Comparison of ENCODE assay signal across 8 mouse cellular contexts in the genomic region with DNA sequence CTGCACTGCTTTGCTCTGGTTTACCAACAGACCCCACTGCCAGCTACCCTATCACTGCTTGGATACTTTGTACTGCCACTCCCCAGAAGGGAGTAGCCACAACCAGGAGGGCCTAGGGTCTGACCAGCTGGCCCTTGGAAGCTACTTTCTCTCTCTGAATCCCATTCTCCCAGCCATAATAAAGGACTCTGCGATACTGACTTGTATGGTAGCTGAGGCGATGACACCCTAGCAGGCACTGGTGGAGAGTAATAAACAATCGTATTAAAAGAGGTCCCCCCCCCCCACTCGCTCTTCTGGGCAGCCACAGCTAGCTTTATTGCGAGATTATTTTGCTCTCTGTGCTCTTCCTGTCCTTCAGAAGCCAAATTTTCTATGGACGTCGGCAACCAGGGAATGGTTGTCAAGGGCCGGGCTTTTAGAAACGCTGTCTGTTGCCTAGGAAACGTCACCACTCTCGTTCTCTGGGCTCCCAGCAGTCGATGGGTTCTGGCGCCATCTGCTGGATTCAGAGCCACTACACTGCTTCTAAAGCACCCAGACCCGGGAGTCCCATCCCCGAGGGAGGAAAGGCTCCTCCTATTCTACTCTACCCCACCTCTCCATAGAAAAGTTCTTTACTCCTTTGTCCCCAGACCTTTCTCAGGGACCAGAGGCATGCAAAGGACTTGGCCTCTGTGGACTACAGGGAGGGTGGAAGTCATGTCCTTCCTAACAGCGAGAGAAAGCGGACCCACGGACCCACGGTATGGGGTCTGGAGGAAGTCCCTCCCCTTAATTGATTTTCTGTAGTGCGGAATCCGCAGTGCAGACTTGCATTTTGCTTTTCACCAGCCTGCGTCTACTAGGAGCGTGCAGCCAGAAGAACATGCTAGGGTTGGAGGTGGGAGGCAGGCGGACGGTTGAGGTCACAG. TPM values are rescaled to one million over a fixed set of nuclear protein-coding genes. Genes with fewer than 3 reads are reported as not detected.
A peak's percentile ranks its signal among the peaks of the same experiment; 100 is the strongest.
DNase-seq lines count a peak whose midpoint lies in the region; ATAC-seq and TF ChIP-seq lines count a peak whose summit lies in the region.

No protein-coding gene starts in this region.

- H3K27ac ChIP-seq in cerebellum, adult 2 months (ENCODE audit: insufficient read depth, low read length), result no peak overlapping the region
- no peak overlapping the region for H3K27ac ChIP-seq in hindbrain, embryonic 11.5 days (ENCODE audit: low read depth, low read length)
- no peak overlapping the region for H3K27ac ChIP-seq in lung, embryonic 16.5 days (ENCODE audit: low read length)

- 9% methylated on average over 25 of the region's 25 CpGs for WGBS in cerebellum, adult 2 months
- WGBS in hindbrain, embryonic 11.5 days, result 14% methylated on average over 25 of the region's 25 CpGs
- WGBS in lung, embryonic 16.5 days, result 13% methylated on average over 25 of the region's 25 CpGs

- H3K4me1 ChIP-seq in G1E (ENCODE audit: insufficient read depth, low read depth, low read length), result peaks cover 21% of the 10 kb centered on the region
- H3K4me1 ChIP-seq in cerebellum, adult 2 months (ENCODE audit: control insufficient read depth, insufficient read depth, low read length), result peaks cover 4% of the 10 kb centered on the region; the same call in 1 of the 2 replicates
- H3K4me1 ChIP-seq in hindbrain, embryonic 11.5 days (replicated peaks; ENCODE audit: control insufficient read depth, insufficient read depth, low read length), result peaks cover 3% of the 10 kb centered on the region; the same call in 1 of the 2 replicates
- H3K4me1 ChIP-seq in lung, embryonic 16.5 days (replicated peaks; ENCODE audit: control insufficient read depth, insufficient read depth, low read length), result peaks cover 6% of the 10 kb centered on the region

- ATAC-seq in G1E (ENCODE audit: extremely low read depth, insufficient number of reproducible peaks, low FRiP score, poor library complexity, severe bottlenecking), result peak; percentile 68
- ATAC-seq in hindbrain, embryonic 11.5 days (ENCODE audit: low FRiP score), result peak; percentile 86
- ATAC-seq in lung, embryonic 16.5 days (ENCODE audit: low read depth), result peak; percentile 90

- no peak for TF ChIP-seq POLR2A in cerebellum, adult 2 months (IDR thresholded peaks at IDR 0.05; ENCODE audit: borderline replicate concordance, insufficient read depth, low read length)

- no peaks in the 10 kb centered on the region for H3K9me3 ChIP-seq in G1E (replicated peaks)
- H3K9me3 ChIP-seq in hindbrain, embryonic 11.5 days (ENCODE audit: control insufficient read depth, low read length), result no peaks in the 10 kb centered on the region
- H3K9me3 ChIP-seq in lung, embryonic 16.5 days (ENCODE audit: control insufficient read depth, low read length), result no peaks in the 10 kb centered on the region

- H3K4me3 ChIP-seq in G1E (ENCODE audit: low read depth, low read length), result no peak overlapping the region
- peak overlapping the region; percentile 11 for H3K4me3 ChIP-seq in cerebellum, adult 2 months (replicated peaks; ENCODE audit: insufficient read depth, low read depth, low read length)
- peak overlapping the region; percentile 17; the same call in 1 of the 2 replicates for H3K4me3 ChIP-seq in hindbrain, embryonic 11.5 days (ENCODE audit: low read depth, low read length)
- peak overlapping the region; percentile 40 for H3K4me3 ChIP-seq in lung, embryonic 16.5 days (ENCODE audit: low read length)

- H3K4me2 ChIP-seq in hindbrain, embryonic 11.5 days (replicated peaks; ENCODE audit: low read depth, low read length), result peak overlapping the region; percentile 49
- peak overlapping the region; percentile 58 for H3K4me2 ChIP-seq in lung, embryonic 16.5 days (ENCODE audit: low read depth, low read length)

- peaks cover 29% of the 10 kb centered on the region for H3K36me3 ChIP-seq in G1E (replicated peaks)
- H3K36me3 ChIP-seq in hindbrain, embryonic 11.5 days (ENCODE audit: control insufficient read depth, insufficient read depth, low read length), result no peaks in the 10 kb centered on the region
- no peaks in the 10 kb centered on the region for H3K36me3 ChIP-seq in lung, embryonic 16.5 days (ENCODE audit: control insufficient read depth, insufficient read depth, low read length)

- H3K9ac ChIP-seq in hindbrain, embryonic 11.5 days (ENCODE audit: low read depth, low read length), result no peak overlapping the region
- peak overlapping the region; percentile 33; the same call in 1 of the 2 replicates for H3K9ac ChIP-seq in lung, embryonic 16.5 days (ENCODE audit: low read length)

- peaks cover 38% of the 10 kb centered on the region for H3K27me3 ChIP-seq in G1E (ENCODE audit: insufficient read depth, low read length)
- H3K27me3 ChIP-seq in cerebellum, adult 2 months (ENCODE audit: control insufficient read depth, insufficient read depth, low read length), result no peaks in the 10 kb centered on the region
- H3K27me3 ChIP-seq in hindbrain, embryonic 11.5 days (ENCODE audit: control insufficient read depth, insufficient read depth, low read length), result no peaks in the 10 kb centered on the region; the same call in 1 of the 2 replicates
- no peaks in the 10 kb centered on the region for H3K27me3 ChIP-seq in lung, embryonic 16.5 days (ENCODE audit: control insufficient read depth, insufficient read depth, low read depth, low read length)

- DNase-seq in G1E (ENCODE audit: low spot score), result peak; percentile 85
- peak; percentile 85 to 88 for DNase-seq in cerebellum, adult 2 months
- DNase-seq in frontal cortex, adult 2 months (ENCODE audit: extremely low spot score in 1 of 2, low spot score in 1 of 2), result peak; percentile 87 to 98
- DNase-seq in hindbrain, embryonic 11.5 days (ENCODE audit: low spot score), result peak; percentile 97
- DNase-seq in layer of hippocampus, adult 9-11 months, result peak; percentile 93
- peak; percentile 58 for DNase-seq in ovary, postnatal 10 days (ENCODE audit: low spot score)
- DNase-seq in thymus, postnatal 0 days (ENCODE audit: low spot score), result peak; percentile 86

- peak; percentile 41; the same call in 1 of the 2 replicates for TF ChIP-seq CTCF in G1E (IDR thresholded peaks at IDR 0.05; ENCODE audit: low read depth, low read length)
- peak; percentile 89 for TF ChIP-seq CTCF in cerebellum, adult 2 months (IDR thresholded peaks at IDR 0.05; ENCODE audit: borderline replicate concordance, insufficient read depth, low read depth, low read length)

RNA-seq across cellular contexts. Expression of gene Impdh1, which starts 17.6 kb away (rescaled TPM):
- total RNA-seq in G1E (2014; fragmentation: Nextera tagmentation) (2.6 and 2.9 TPM in 2 replicates), G1E (2017) (7.2 and 9.2 TPM in 2 replicates)
- polyA plus RNA-seq in G1E (2012), result 40.6 and 55.1 TPM in 2 replicates
- 52.9 and 54.3 TPM in 2 replicates for polyA plus RNA-seq in cerebellum, adult 2 months (2012; rRNA removed)
- 58.2 and 64.1 TPM in 2 replicates for polyA plus RNA-seq in frontal cortex, adult 2 months (2012; rRNA removed)
- polyA plus RNA-seq in hindbrain, embryonic 11.5 days (2014; fragmentation: Nextera tagmentation; extraction: Ambion mirVana), result 34.5 and 39.4 TPM in 2 replicates
- polyA plus RNA-seq in lung, embryonic 16.5 days (2015; fragmentation: Nextera tagmentation; extraction: Ambion mirVana), result 42.7 and 45.7 TPM in 2 replicates
- polyA plus RNA-seq in thymus, postnatal 0 days (2015; fragmentation: Nextera tagmentation; extraction: Ambion mirVana), result 138 and 141 TPM in 2 replicates

RNA-seq across cellular contexts. Expression of gene Prrt4, which starts 19.2 kb away (rescaled TPM):
- total RNA-seq in G1E (2014; fragmentation: Nextera tagmentation) (not detected in 2 replicates), G1E (2017) (0.05 and 0.06 TPM in 2 replicates)
- not detected in 2 replicates for polyA plus RNA-seq in G1E (2012)
- 5.4 and 5.5 TPM in 2 replicates for polyA plus RNA-seq in cerebellum, adult 2 months (2012; rRNA removed)
- polyA plus RNA-seq in frontal cortex, adult 2 months (2012; rRNA removed), result 3.7 and 4.3 TPM in 2 replicates
- 0.60 and 1.7 TPM in 2 replicates for polyA plus RNA-seq in hindbrain, embryonic 11.5 days (2014; fragmentation: Nextera tagmentation; extraction: Ambion mirVana)
- 0.28 and 0.30 TPM in 2 replicates for polyA plus RNA-seq in lung, embryonic 16.5 days (2015; fragmentation: Nextera tagmentation; extraction: Ambion mirVana)
- 0.05 and 0.09 TPM in 2 replicates for polyA plus RNA-seq in thymus, postnatal 0 days (2015; fragmentation: Nextera tagmentation; extraction: Ambion mirVana)

RNA-seq across cellular contexts. Expression of gene Rbm28, which starts 33.8 kb away (rescaled TPM):
- total RNA-seq in G1E (2014; fragmentation: Nextera tagmentation) (55.3 and 61.0 TPM in 2 replicates), G1E (2017) (56.3 and 59.1 TPM in 2 replicates)
- 19.1 TPM in 2 replicates for polyA plus RNA-seq in G1E (2012)
- 44.2 and 45.7 TPM in 2 replicates for polyA plus RNA-seq in cerebellum, adult 2 months (2012; rRNA removed)
- 57.3 and 58.3 TPM in 2 replicates for polyA plus RNA-seq in frontal cortex, adult 2 months (2012; rRNA removed)
- 68.1 and 69.0 TPM in 2 replicates for polyA plus RNA-seq in hindbrain, embryonic 11.5 days (2014; fragmentation: Nextera tagmentation; extraction: Ambion mirVana)
- 32.9 and 33.5 TPM in 2 replicates for polyA plus RNA-seq in lung, embryonic 16.5 days (2015; fragmentation: Nextera tagmentation; extraction: Ambion mirVana)
- 30.7 and 31.0 TPM in 2 replicates for polyA plus RNA-seq in thymus, postnatal 0 days (2015; fragmentation: Nextera tagmentation; extraction: Ambion mirVana)
